Mouse (Mus musculus): ENCODE results near the gene Shkbp1. TPM values are rescaled to one million over a fixed set of nuclear protein-coding genes. Genes with fewer than 3 reads are reported as not detected.

Shkbp1 gene
- total RNA-seq, 4 experiments from 2014 or later: 20.7 to 25.9 (median 23.1) TPM

DNA sequence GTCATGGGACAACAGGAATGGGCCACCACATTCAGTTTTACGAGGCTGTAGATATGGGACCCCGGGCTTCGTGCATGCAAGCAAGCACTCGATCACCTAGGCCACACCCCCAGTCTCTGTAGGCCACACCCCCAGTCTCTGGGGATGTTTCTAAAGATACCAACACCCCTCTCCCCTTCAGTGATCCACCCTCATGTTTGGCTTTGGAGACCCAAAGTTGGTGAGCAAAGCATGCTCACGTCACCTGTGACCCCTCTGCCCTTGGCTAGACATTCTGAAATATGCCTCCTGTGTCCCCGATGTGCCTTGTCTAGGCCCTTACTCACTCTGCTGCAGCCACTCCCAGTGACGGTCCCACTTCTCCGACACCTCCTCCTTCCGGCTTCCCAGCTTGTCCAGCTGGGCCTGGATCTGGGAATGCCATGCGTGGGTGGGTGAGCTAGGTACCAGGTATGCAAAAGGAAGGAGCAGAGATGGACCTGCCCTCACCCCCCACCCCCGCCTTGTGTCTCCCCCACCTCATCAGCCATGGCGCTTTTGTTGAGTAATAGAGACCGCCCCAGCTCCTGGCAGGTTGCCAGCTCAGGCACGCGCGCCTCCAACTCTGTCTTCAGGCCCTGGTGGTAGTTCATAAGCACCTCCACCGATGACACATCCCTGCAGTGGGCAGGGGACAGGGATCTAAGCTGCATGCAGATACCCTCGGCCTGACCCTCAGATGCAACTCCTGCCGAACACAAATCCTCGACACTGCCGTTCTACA is 10.4 kb upstream of the Shkbp1 start:
- DNase-seq (ENCODE audit: low spot score in 2 of 2): peak in 1 of 2 experiments; percentile 32

DNA sequence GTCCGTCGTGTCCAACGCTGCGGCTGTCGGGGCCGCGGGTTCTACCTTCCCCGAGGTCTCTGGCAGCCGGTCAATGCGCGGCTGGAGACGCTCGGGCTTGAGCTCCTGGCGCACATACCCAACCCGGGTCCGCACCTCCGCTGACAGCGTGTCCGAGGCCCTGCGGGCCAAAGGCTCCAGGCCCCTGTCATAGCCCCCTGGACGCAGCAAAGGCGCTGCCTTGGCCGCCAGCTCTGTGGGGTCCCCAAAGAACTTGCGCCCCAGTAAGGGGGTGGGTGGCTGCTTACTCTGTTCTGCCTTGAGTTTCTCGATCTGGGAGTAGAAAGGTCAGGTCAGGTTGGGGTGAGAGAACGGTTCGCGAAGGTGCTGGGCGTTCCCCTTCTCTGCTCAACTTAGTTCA is 8.6 kb upstream of the Shkbp1 start:
- DNase-seq (ENCODE audit: low spot score in 2 of 2): no peak

DNA sequence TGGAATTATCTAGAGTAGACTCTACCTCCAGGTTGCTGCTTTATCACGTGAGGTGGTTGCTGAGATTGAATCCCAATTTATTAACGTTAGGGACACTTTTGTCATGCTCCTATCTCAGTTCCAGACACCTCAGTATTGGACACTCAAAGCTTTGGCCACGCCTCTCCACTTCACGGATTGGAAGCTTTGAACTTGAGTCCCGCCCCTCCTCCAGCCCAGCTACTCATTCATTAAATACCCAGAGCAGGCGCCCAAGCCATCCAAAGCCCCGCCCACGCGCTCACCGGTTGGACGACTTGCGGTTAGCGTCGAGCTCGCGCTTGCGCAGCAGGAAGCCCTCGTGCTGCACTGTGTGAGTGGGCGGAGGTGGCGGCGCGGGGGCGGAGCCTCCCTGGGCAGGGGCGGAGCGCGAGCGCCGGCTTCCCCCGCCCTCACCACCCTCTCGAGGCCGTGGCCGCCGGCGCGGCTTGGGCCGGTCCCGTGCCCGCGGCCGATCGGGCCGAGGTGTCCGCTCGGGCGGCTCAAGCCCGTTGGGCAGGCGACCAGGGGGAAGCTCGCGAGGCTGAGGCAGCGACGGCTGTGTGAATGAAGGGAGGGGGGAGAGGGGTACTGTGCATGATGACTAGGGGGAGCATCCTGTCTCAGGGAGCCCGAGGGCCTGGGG is 5.6 kb upstream of the Shkbp1 start:
- peak; percentile 94 to 99 for DNase-seq (ENCODE audit: low spot score in 2 of 2)

DNA sequence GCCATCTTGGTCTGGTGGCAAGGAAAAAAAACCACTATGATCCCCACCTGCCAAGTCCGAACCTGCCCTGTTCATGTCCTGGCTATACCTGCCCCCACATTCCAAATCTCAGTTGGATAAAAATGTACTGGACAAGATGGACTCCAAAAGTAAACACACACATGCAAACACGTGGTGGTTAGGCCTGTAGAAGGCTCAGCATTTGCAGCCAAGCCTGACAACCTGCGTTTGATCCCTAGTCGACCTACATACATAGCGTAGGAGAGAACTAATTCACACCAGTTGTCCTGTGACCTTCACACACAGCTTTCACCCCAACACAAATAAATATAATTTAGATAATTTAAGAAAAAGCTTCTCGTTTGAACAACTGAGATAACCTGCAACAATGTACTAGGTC is 4.9 kb upstream of the Shkbp1 start:
- DNase-seq (ENCODE audit: low spot score in 2 of 2): no peak

DNA sequence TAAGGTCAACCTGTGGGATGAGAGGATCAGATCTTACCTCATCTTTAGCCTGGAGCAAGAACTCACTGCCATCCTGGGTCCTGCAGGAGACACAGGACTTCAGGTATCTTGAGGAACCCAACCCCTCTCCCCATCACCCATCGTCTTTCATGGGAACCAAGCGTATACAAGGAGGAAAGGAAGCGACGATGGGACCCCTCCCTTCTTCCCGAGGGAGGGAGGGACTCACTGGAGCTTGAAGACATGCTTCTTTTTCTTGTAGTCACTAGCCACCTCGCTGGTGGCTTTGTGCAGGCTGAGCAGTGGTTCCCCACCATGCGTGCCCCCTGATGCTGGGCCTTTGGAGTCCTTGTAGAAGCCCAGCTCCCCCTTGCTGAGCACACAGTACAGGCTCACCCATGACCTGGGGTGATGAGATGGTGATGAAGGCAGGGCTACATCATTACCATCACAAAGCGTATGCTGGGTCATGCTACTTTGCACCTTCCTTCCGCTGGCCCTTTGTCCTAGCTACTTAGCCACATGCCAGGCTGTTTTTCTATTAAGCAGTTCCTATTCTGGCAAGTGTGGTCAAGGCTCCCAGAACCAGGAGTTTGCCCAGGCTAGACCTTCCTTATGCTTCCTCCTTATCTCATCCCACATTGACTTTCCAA is 4.0 kb upstream of the Shkbp1 start:
- DNase-seq (ENCODE audit: low spot score in 2 of 2): no peak

DNA sequence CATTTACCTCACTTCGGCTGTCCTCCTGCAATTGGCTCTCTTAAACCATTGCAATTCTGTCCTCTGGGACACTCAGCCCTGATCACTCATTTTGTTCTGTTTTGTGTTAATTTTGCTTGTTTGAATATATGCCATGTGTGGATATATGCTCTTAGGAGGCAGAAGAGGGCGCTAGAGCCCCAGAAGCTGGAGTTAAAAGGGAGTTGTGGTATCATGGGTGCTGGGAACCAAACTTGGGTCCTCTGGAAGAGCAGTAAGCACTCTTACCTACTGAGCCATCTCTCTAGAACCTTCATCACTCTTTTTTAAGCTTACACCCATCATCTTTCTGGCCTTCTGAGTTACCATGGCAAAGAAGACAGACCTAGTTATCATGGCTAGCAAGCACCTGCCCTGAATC is 3.3 kb upstream of the Shkbp1 start:
- no peak for DNase-seq (ENCODE audit: low spot score in 2 of 2)

DNA sequence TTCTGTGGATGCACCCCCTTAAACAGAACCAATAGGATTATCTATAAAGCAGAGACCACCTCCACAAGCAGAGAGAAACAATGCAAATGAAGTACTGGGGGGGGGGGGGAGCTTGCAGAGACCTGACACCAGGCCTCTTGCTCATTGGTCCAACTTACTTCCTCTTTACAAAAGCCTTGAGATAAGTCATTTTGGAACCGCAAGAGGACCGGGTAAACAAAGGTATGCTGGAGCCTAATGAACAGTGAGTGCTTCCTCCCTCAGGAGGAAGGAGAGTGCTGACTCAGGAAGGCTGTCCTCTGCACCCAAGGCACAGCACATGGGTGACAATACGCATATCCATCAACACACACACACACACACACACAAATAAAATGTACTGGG is 1.8 kb upstream of the Shkbp1 start:
- DNase-seq (ENCODE audit: low spot score in 2 of 2): no peak

DNA sequence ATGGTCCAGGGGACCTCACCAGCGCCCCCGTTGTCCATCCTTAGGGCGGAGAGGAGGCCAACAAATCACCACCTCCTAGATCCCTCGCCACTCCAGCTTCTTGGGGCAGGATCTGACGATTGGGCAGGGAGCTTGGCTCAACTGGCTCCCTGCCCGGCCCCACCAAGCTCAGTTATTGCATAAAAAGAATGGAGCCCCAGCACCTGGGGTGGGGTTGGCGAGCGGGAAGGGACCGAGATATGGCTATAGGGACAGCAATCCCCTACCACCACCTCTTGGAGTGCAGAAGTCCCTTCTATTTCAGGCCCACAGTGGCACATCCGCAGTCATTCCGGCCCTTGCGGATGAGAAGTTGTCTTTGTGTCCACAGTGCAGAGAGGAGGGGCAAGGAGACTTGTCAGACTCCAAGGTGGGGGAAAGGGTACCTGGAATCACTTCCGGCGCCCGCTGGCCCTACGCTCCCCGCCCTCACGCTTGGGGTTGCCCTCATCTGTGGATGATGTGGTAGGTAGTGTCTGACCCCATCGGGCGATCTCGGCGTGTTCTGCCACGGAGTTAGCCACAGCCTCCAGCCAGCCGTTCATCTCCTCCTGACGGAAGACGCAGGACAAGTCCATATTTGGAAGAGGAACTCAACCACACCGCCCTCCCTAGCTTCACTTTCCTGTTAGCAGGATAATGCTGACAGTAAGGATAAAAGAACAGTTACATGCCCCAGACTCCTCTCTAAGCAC is 1.2 kb upstream of the Shkbp1 start, which contains the start of gene Gm20479:
Gene Gm20479 (minus strand): TSS at position 559 of the 734 bp plus-strand sequence.
- no peak for DNase-seq (ENCODE audit: low spot score in 2 of 2)

DNA sequence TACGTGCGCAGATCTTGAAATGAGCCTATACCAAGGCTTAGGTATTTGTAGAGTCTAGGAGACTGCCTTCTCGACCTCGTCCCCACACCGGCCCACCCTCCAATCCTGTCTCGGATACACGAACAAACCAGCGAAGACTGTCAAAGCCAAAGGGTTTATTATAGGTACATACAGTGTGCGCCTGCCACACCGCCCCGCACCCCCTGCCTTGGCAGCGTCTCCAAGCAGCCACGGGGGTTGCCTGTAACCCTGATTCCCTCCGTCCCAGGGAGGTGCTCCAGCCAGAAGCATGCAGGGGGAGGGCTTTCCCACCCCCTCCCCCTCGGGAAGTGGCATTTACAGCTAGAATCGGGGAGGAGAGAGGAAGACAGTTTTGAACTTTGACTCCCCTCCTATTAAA is 429 bp upstream of the Shkbp1 start:
- no peak for DNase-seq (ENCODE audit: low spot score in 2 of 2)

DNA sequence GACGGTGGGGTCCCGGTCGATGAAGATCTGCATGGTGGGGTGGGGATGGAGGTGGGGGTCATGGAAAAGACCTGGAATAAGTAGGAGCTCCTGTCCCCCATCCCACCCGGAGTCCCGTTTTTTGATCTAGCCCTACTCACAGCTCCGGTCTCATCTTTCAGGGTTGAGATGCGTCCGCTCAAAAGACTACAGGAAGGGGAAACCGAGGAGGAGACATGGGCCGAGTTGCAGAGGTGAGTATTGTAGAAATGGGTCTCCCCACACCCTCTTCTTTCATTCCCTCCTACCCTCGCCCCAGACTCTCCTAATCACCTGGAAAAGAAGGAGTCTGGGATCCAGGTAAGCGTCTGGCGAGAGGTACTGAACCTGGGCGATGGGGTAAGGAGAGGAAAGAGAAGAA is 558 bp downstream of the Shkbp1 start:
- no peak for DNase-seq (ENCODE audit: low spot score in 2 of 2)

DNA sequence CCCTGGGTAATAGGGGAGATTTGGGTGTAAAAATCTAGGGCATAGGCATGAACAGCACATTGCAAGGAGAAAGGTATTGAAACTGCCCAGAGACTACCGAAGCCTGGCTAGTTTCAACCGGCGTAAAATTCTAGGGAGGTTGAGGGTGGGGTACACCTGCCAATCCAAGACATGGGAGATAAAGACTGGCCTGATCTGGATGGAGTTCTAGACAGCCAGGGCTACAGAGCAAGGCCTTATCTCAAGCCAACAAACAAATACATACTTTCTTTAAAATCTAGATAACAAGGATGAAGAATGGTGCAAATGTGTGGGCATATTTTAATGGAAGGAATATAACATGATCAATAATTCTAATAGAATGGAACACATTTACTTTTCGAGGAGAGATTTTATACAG is 1.0 kb downstream of the Shkbp1 start:
- DNase-seq (ENCODE audit: low spot score in 2 of 2): no peak

DNA sequence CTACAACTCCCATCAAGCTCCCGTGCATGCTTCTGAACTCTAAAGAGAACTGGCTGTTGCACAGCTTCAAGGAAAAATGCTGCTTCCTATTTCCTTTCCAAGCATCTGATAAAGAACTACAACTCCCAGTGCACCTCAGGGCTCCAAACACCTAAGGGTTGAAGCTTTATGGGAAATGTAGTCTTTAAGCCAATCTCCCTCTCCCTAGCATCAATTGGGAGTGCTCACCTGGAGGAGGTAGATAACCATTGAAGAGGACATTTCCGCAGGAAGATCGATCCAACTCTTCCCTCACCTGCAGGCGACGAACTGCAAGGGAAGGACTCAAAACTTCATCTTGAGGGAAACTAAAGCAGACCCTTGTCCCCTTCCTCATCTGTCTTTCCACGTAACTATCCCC is 1.7 kb downstream of the Shkbp1 start:
- no peak for DNase-seq (ENCODE audit: low spot score in 2 of 2)

DNA sequence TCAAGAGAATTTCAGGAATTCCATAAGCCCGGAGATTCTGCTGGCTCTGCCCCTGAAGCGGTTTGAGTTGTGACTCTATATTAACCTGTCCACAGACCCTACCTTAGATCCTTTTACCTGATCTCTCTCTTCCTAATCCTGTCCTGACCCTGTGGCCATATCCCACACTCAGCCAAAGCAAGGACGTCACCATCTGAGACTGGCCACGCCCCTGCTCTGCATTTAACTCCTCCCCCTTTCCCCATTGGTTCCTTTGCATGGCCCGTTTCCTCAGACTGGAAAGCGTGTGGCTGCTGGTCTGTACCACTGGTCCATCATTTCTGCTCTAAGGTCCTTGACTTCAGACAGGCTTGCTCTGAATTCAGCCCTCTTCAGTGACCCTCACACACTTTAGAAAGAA is 10.4 kb downstream of the Shkbp1 start:
- no peak for DNase-seq (ENCODE audit: low spot score in 2 of 2)

DNA sequence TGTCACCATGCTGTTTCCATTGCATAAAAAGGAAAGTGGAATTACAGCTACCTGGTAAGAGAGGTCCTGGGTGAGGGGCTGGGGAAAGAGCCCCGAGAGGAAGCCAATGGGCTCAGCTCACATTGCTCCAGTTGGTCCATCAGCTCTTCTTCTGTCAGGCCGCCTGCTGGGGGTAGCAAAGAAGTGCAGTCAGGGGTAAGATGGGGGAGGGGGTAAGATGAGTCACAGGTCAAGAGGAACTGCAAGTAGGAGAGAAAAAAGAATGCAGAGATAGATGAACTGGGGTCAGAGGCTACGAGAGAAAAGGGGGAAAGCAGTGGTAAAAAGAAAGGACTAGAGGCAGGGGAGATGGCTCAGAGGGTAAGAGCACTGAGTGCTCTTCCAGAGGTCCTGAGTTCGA is 13.2 kb downstream of the Shkbp1 start:
- no peak for DNase-seq (ENCODE audit: low spot score in 2 of 2)

DNA sequence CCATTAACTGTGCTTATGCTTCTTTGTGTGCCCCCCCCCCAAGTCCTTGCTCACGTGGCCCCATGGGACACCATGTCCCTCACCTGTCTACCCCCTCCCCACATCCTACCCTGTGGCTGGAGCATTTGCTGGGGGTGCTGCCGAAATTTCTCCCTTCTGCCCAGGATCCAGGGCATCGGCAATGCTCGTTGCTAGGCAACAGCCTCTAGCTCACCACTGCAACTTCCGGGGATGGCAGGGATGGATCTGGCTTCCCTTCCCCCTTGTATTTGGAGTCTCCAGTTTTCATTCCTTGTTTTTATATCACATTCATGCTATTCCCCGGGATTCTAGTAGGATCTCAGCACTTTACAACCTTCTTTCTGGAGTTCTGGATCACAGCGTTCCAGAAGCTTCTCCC is 16.3 kb downstream of the Shkbp1 start:
- no peak for DNase-seq (ENCODE audit: low spot score in 2 of 2)

DNA sequence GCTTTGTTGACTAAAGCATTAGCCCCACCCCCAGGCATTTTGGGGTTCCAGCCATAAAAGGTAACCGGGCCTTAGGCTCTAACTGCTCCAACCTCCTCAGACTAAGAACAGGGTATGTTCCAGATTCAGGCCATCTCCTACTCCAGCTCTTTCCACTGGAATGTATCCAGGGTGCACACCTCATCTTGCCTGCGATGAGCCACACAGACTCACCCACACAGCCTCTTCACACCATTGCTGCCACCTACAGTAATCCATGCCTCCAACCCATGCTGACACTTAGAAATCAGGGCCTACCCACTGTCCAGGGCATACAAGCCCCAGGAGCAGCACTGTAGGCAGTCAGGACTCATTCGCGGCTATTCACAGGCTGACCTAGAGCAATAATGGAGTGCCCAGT is 16.7 kb downstream of the Shkbp1 start:
- peak in 1 of 2 experiments; percentile 43 for DNase-seq (ENCODE audit: low spot score in 2 of 2)

DNA sequence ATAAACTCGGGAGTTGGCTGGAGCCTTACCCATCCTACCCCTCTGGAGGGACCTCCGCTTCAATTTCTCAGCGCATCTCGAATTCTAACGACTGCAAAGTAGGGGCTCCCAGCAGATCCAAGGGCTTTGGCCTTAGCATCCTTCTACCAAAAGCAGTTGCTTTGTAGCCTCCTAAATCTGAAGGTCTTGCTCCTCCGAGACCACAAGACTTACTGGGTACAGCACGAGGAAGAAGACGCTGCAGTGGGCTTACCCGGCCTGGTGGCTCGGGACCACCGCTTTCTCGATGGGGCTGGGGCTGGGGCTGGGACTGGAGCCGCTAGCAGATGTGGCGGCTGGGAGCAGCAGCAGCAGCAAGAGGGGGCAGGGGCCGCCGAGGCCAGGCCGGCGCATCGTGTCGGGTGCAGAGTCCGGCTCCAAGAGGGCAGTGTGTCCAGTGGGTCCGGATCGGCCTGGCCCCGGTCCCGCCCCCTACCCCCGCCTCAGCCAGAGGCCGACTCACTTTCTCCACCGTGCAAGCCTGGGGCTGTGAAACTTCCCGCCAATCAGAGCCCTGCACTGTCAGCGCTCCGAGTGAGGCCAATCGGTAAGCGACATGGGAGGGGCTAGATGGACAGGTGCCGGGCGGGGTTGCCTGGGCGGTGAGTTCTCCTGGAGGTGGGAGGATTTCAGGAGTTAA is 18.5 kb downstream of the Shkbp1 start, which contains the start of gene Ltbp4:
Gene Ltbp4 (minus strand): TSS at position 518 of the 679 bp plus-strand sequence.
- DNase-seq (ENCODE audit: low spot score in 2 of 2): no peak

DNA sequence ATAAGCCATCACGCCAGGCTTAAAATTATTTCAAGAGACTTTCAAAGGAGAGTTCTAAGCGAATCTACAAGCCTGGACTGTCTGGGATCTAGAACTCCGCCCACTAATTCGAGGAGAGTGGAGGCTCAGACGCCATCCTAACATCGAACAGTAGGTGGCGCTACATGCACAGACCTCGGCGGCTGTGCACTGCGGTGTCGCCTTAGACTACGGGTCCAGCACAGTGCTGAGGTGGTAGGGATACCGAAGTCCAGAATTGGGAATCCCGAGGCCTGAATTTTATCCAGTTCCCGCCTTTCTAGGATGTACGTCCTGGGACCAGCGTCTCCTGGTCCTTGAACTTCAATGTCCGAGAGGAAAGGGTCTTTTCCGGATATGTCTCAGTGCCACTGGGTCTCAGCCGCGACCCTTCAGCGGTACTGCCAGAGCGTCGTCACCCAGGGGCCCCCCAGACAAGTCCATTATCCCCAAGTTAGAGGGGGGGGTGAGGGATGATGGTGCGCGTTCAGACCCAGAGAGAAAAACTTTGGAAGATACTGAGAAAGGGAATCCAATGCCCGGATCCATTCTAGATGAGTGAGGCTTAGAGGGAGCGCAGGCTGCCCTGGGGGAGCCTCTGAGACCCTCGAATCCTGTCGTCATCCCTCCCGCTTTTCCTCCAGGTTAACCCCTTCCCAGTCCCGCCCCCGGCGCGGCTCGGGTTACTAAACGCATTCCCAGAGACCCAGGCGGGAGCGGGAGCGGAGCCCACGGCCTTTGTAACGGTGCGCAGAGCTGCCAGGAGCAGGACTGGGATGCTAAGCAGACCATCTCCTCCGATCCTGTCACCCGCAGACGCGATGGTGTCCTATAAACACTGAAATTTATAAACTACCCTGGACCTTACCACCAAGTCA is 19.6 kb downstream of the Shkbp1 start:
- DNase-seq (ENCODE audit: low spot score in 2 of 2): peak; percentile 78 to 89

DNA sequence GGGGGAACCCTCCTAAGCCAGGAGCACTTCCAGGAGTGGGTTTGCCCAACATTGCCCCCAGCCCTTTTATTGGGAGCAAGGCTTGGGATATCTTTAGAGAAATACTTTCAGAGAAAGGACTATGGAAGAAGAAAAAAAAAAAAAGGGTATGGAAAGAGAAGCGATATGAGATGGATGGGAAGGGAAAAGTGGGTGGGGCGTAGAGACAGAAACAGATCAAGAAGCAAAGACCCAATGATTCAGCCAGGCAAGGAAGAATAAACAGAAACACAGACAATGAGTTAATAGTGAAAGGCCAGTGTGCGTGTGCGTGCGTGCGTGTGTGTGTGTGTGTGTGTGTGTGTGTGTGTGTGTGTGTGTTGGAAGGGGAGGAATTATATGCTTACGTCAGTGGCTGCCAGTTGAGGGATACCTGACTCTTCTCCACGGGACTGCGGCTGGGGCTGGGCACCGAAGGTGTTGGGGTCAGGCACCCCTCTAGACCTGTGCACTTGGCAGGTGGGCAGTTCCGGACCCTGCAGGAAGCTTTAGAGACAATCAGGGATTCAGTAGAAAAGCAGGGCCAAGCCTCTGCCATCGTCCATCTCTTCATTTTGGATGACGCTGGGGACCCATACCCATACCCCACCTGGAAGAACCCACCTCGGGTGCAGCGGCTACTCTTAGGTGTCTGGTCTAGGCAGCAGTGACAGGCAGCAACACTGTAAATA is 20.7 kb downstream of the Shkbp1 start:
- DNase-seq (ENCODE audit: low spot score in 2 of 2): no peak
